Mouse (Mus musculus) midbrain, postnatal 0 days (tissue): ENCODE results near the gene Sgsm3. TPM values are rescaled to one million over a fixed set of nuclear protein-coding genes. Genes with fewer than 3 reads are reported as not detected.

Experiments used
- ATAC-seq: fragments of 200-750 bp; cut with Nextera tagmentation; 2 replicates; pipeline ENCODE4 v1.8.0; 2017; ENCODE audit warnings: moderate number of reproducible peaks, mild to moderate bottlenecking, moderate TSS enrichment, moderate library complexity; ENCODE audit not compliant: low FRiP score
- DNase-seq: peaks from one replicate; pipeline ENCODE4 v3.0.0-alpha.2; 2015; ENCODE audit warnings: low spot score
- H3K27ac ChIP-seq: fragments of 300-500 bp; sonication (generic); 2 replicates; pipeline ENCODE4 v1.5.1; 2014; ENCODE audit warnings: low read depth, mild to moderate bottlenecking, low read length, mixed read lengths
- H3K27me3 ChIP-seq: fragments of 300-500 bp; sonication (generic); 2 replicates; pipeline ENCODE4 v1.6.1; 2014; ENCODE audit warnings: low read length, control low read depth, mixed read lengths; ENCODE audit not compliant: insufficient read depth
- H3K36me3 ChIP-seq: fragments of 300-500 bp; sonication (generic); 2 replicates; pipeline ENCODE4 v1.6.1; 2014; ENCODE audit warnings: low read length, control low read depth, mixed read lengths; ENCODE audit not compliant: insufficient read depth
- H3K4me1 ChIP-seq: fragments of 300-500 bp; sonication (generic); 2 replicates; pipeline ENCODE4 v1.6.1; 2014; ENCODE audit warnings: mild to moderate bottlenecking, control low read depth, antibody characterized with exemption, low read length, mixed read lengths; ENCODE audit not compliant: insufficient read depth
- H3K4me2 ChIP-seq: fragments of 300-500 bp; sonication (generic); 2 replicates; pipeline ENCODE4 v1.6.1; 2014; ENCODE audit warnings: low read depth, mild to moderate bottlenecking, low read length, mixed read lengths; ENCODE audit not compliant: poor library complexity, severe bottlenecking
- H3K4me3 ChIP-seq: fragments of 300-500 bp; sonication (generic); 2 replicates; pipeline ENCODE4 v1.5.1; 2014; ENCODE audit warnings: low read depth, mild to moderate bottlenecking, low read length, moderate library complexity
- H3K9ac ChIP-seq: fragments of 300-500 bp; sonication (generic); replicated peaks from 2 replicates; pipeline ENCODE4 v1.6.1; 2014; ENCODE audit warnings: mild to moderate bottlenecking, low read length, moderate library complexity, mixed read lengths; ENCODE audit not compliant: poor library complexity, severe bottlenecking
- H3K9me3 ChIP-seq: fragments of 300-500 bp; sonication (generic); 2 replicates; pipeline ENCODE4 v1.6.1; 2016; ENCODE audit warnings: low read length, control low read depth
- CTCF ChIP-seq: IDR thresholded peaks from 2 replicates; pipeline ENCODE4 v1.5.1; 2016; ENCODE audit warnings: antibody characterized with exemption, mild to moderate bottlenecking
- WGBS: fragments of 180-500 bp; shearing (Covaris S2); extraction: QIAGEN DNeasy Blood & Tissue Kit; methylation state at CpG from one replicate; pipeline ENCODE4 v1.1.7; 2014; 5-methylcytosine and 5-hydroxymethylcytosine counted together
- polyA plus RNA-seq: library from polyadenylated mRNA; unstranded; fragments of >200 nt; fragmentation: Nextera tagmentation; extraction: Ambion mirVana; gene quantifications from 2 replicates; pipeline ENCODE4 v1.2.1, GENCODE M21; 2015
- total RNA-seq: library from RNA; depleted of rRNA; stranded (reverse); fragments of >200 nt; gene quantifications from 2 replicates; pipeline ENCODE4 v1.2.3, GENCODE M21; 2014

Gene Sgsm3
- total and polyA plus RNA-seq, 2 experiments from 2014 or later: 68.4 to 83.9 TPM

DNA sequence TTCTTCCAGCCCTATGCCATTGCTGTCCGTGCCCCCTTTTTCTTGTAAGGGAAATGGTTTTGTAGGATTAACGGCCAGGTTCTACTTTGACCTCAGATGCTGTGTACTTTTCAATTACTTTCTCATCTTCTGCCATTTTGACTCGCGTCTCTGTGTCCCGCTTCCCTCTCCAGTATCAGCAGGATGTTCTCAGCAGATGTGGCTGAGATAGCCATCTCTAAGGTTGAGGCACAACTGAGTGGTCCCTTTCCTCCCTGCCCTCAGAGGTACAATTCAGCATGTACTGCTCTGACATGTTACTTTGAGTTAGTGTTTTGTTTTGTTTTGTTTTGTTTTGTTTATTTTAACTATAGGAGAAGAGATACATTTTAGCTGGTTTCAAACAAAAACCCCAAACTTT lies 42.7 kb upstream of the Sgsm3 start:
- Histone ChIP-seq H3K9ac (no peak overlapping the region), H3K9me3 (no peaks in the 10 kb centered on the region), H3K27ac (no peak overlapping the region), H3K4me1 (no peaks in the 10 kb centered on the region), H3K4me2 (no peak overlapping the region), H3K36me3 (peaks cover 17% of the 10 kb centered on the region), H3K27me3 (no peaks in the 10 kb centered on the region), H3K4me3 (no peak overlapping the region)
- no peak for TF ChIP-seq CTCF
- 95% methylated on average over 5 of the region's 5 CpGs for WGBS
- DNase-seq (no peak), ATAC-seq (no peak)

DNA sequence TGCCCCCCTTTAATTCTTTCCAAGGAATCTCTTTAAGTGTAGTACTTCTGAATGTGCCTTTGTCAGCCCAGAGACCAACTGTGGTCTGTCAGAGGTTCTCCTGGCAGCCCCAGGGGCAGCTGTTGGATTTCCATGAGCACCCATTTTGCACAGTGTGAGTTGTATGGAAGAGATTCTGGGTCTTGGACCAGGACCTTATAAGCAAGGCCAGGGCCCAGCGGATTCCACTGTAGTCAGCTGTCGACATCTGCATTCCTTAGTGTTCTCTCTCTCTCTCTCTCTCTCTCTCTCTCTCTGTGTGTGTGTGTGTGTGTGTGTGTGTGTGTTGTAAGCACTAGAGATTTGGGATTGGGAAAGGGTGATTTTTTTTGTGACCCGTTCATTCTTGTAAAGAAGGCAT lies 40.9 kb upstream of the Sgsm3 start:
- no peak overlapping the region for H3K4me3 ChIP-seq
- DNase-seq (no peak), ATAC-seq (no peak)
- peaks cover 14% of the 10 kb centered on the region for H3K36me3 ChIP-seq
- no peak overlapping the region for H3K9ac ChIP-seq
- 72% methylated on average over 3 of the region's 3 CpGs for WGBS
- H3K4me2 ChIP-seq: no peak overlapping the region
- no peak overlapping the region for H3K27ac ChIP-seq
- H3K4me1 ChIP-seq: no peaks in the 10 kb centered on the region
- no peaks in the 10 kb centered on the region for H3K27me3 ChIP-seq
- TF ChIP-seq CTCF: no peak
- H3K9me3 ChIP-seq: no peaks in the 10 kb centered on the region

DNA sequence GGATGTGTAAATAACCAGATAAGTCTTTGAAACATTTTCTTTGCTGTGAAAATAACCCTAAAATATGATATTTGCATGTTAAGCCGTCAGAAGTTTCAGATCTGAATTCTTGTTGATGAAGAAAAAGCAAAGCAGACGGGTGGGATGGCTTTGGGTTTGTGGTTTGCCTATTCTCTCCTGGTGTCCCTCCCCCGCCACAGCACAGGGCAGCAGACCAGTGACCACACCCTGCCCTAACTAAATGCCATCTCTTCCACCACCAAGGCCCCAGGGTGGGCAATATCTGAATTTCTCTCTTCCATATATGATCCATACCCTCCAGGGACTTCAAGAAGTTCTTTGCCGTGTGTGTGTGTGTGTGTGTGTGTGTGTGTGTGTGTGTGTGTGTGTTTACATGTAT lies 39.0 kb upstream of the Sgsm3 start:
- Histone ChIP-seq H3K27me3 (no peaks in the 10 kb centered on the region), H3K4me2 (no peak overlapping the region), H3K27ac (no peak overlapping the region), H3K4me3 (no peak overlapping the region), H3K9me3 (no peaks in the 10 kb centered on the region), H3K4me1 (no peaks in the 10 kb centered on the region), H3K36me3 (peaks cover 2% of the 10 kb centered on the region; the same call in 1 of the 2 replicates), H3K9ac (no peak overlapping the region)
- TF ChIP-seq CTCF: no peak
- WGBS: 88% methylated on average over 4 of the region's 4 CpGs
- DNase-seq (no peak), ATAC-seq (no peak)

DNA sequence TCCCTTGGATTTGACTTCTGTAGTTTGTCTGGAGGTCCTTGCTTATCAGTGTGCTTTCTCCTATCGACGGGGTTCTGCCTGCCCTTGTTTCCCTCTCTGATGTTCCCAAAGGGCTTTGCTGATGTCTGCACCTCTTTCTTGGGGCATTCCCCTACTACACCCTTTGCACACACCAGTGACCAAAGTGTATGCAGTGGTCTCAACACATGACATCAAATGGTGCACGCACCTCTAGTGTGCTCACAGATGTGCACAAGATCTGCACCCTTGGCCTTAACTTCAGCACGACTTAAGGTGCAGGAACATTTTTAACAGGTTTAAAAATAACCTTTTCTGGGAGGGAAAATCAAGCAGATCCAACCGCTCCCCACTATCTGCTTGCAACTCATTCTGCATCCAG lies 38.2 kb upstream of the Sgsm3 start:
- WGBS: 58% methylated on average over 5 of the region's 5 CpGs
- Histone ChIP-seq H3K4me3 (no peak overlapping the region), H3K27me3 (no peaks in the 10 kb centered on the region), H3K9me3 (no peaks in the 10 kb centered on the region), H3K36me3 (no peaks in the 10 kb centered on the region), H3K9ac (no peak overlapping the region), H3K4me2 (no peak overlapping the region), H3K4me1 (no peaks in the 10 kb centered on the region), H3K27ac (no peak overlapping the region)
- TF ChIP-seq CTCF: no peak
- DNase-seq (no peak), ATAC-seq (no peak)

DNA sequence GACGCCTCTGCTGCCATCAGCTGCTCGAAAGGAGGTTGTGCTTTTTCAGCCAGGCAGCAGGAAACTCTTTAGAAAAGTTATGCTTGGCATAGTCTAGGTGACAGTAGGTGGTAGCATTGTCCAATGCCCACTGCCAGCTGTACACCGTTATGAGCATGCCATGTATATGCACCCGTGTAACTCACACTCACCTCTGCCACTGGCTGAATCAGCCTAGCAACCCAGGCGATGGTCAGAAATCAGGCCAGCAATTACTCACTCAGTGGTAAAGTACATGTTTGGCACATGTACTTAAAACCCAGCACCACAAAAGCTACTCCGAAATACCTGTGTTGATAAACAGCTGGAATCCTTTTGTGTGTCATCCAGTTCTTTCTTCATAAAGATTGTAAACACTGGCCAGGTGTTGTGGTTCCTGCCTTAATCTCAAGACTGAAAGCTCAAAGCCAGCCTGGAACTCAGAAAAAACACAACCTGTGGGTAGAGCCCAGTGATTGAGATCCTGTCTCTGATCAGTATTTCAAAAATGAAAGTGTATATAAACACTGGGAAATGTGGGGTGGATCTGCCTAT lies 36.0 kb upstream of the Sgsm3 start:
- Histone ChIP-seq H3K9me3 (no peaks in the 10 kb centered on the region), H3K36me3 (no peaks in the 10 kb centered on the region), H3K4me1 (no peaks in the 10 kb centered on the region), H3K9ac (no peak overlapping the region), H3K4me3 (no peak overlapping the region), H3K27ac (no peak overlapping the region), H3K4me2 (no peak overlapping the region), H3K27me3 (no peaks in the 10 kb centered on the region)
- DNase-seq: no peak
- no peak for ATAC-seq
- TF ChIP-seq CTCF: 0 out of 2 replicates have a peak, but pooled peaks have one; percentile 7
- 72% methylated on average over 6 of the region's 6 CpGs for WGBS

DNA sequence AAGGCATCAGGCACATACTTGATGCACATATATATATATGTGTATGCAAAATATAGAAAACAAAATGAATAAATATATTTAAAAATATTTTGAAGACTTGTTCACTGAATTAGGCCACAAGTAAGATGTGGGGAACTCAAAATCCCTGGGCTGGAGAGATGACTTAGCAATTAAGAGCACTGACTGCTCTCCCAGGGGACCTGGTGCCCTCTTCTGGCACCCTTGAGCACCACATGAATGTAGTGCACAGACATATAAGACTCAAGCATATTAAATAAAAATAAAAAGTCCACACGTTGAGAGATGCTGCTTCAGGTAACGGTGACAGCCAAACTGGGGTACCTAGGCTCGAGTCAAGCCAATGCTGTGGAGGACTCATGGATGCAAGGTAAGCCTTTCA lies 31.7 kb upstream of the Sgsm3 start:
- TF ChIP-seq CTCF: peak; percentile 63
- no peaks in the 10 kb centered on the region for H3K27me3 ChIP-seq
- H3K9me3 ChIP-seq: no peaks in the 10 kb centered on the region
- no peak overlapping the region for H3K4me3 ChIP-seq
- no peak overlapping the region for H3K4me2 ChIP-seq
- no peaks in the 10 kb centered on the region for H3K36me3 ChIP-seq
- peaks cover 4% of the 10 kb centered on the region; the same call in 1 of the 2 replicates for H3K4me1 ChIP-seq
- H3K9ac ChIP-seq: no peak overlapping the region
- DNase-seq (peak; percentile 64), ATAC-seq (no peak)
- H3K27ac ChIP-seq: no peak overlapping the region
- 61% methylated on average over 3 of the region's 3 CpGs for WGBS
